ENCODE assay signal across 15 mouse cellular contexts in genomic region chr7:18827792-18828546, GRCm38 (mm10). TPM values are rescaled to one million over a fixed set of nuclear protein-coding genes. Genes with fewer than 3 reads are reported as not detected.
DNase-seq lines count a peak whose midpoint lies in the region; ATAC-seq lines count a peak whose summit lies in the region.
"Had no signal": no experiment of that assay in that cellular context is flagged by ENCODE, and none has a peak within 500 bp of the region (broad histone marks: within the 10 kb centered on the region; RNA-seq: fewer than 3 reads in every experiment).

No protein-coding gene starts in this region.

- no peak overlapping the region for H3K9ac ChIP-seq in heart, embryonic 12.5 days
- no peak overlapping the region for H3K9ac ChIP-seq in midbrain, embryonic 12.5 days (replicated peaks)
- no peak overlapping the region for H3K9ac ChIP-seq in midbrain, embryonic 15.5 days
- no peak overlapping the region for H3K9ac ChIP-seq in stomach, embryonic 15.5 days

- intact Hi-C loops in heart, postnatal 14 days (cut with DNase I): no loop called here
- intact Hi-C loops in gastrocnemius, postnatal 14 days (cut with DNase I; ENCODE audit: low total_unique reads): no loop called here

- H3K9me3 ChIP-seq in heart, embryonic 12.5 days (replicated peaks): no peaks in the 10 kb centered on the region
- no peaks in the 10 kb centered on the region for H3K9me3 ChIP-seq in midbrain, embryonic 12.5 days
- H3K9me3 ChIP-seq in midbrain, embryonic 15.5 days: no peaks in the 10 kb centered on the region
- no peaks in the 10 kb centered on the region for H3K9me3 ChIP-seq in embryonic facial prominence, embryonic 10.5 days
- H3K9me3 ChIP-seq in stomach, embryonic 15.5 days: no peaks in the 10 kb centered on the region

- no peak overlapping the region for H3K4me3 ChIP-seq in heart, embryonic 12.5 days
- H3K4me3 ChIP-seq in midbrain, embryonic 12.5 days: no peak overlapping the region
- H3K4me3 ChIP-seq in midbrain, embryonic 15.5 days: no peak overlapping the region
- no peak overlapping the region for H3K4me3 ChIP-seq in embryonic facial prominence, embryonic 10.5 days
- no peak overlapping the region for H3K4me3 ChIP-seq in stomach, embryonic 15.5 days (replicated peaks)

- H3K27ac ChIP-seq in heart, embryonic 12.5 days (ENCODE audit: poor library complexity, severe bottlenecking): no peak overlapping the region
- H3K27ac ChIP-seq in midbrain, embryonic 12.5 days (replicated peaks): no peak overlapping the region
- H3K27ac ChIP-seq in midbrain, embryonic 15.5 days: no peak overlapping the region
- 0 out of 2 replicates have a peak overlapping the region, but pooled peaks have one; percentile 24 for H3K27ac ChIP-seq in embryonic facial prominence, embryonic 10.5 days (replicated peaks)
- no peak overlapping the region for H3K27ac ChIP-seq in stomach, embryonic 15.5 days
- H3K27ac ChIP-seq: kidney, postnatal 0 days had no signal

- 0 out of 2 replicates have a peak, but pooled peaks cover 8% of the 10 kb centered on the region for H3K27me3 ChIP-seq in heart, embryonic 12.5 days (replicated peaks)
- no peaks in the 10 kb centered on the region for H3K27me3 ChIP-seq in midbrain, embryonic 12.5 days
- H3K27me3 ChIP-seq in midbrain, embryonic 15.5 days (replicated peaks): no peaks in the 10 kb centered on the region
- H3K27me3 ChIP-seq in embryonic facial prominence, embryonic 10.5 days (replicated peaks; ENCODE audit: low read depth, poor library complexity, severe bottlenecking): no peaks in the 10 kb centered on the region
- H3K27me3 ChIP-seq in stomach, embryonic 15.5 days (replicated peaks): no peaks in the 10 kb centered on the region

- no peaks in the 10 kb centered on the region for H3K4me1 ChIP-seq in heart, embryonic 12.5 days (replicated peaks)
- no peaks in the 10 kb centered on the region for H3K4me1 ChIP-seq in midbrain, embryonic 12.5 days
- no peaks in the 10 kb centered on the region for H3K4me1 ChIP-seq in midbrain, embryonic 15.5 days
- H3K4me1 ChIP-seq in embryonic facial prominence, embryonic 10.5 days: peaks cover 4% of the 10 kb centered on the region; the same call in 1 of the 2 replicates
- peaks cover 4% of the 10 kb centered on the region; the same call in 1 of the 2 replicates for H3K4me1 ChIP-seq in stomach, embryonic 15.5 days

- no peak for DNase-seq in heart, postnatal 14 days
- no peak for DNase-seq in embryonic facial prominence, embryonic 10.5 days (ENCODE audit: low spot score)
- DNase-seq in gastrocnemius, postnatal 14 days: no peak
- no peak for DNase-seq in adipocyte (ENCODE audit: low spot score)
- DNase-seq: cerebellum, postnatal 36 days; thymus, postnatal 36 days had no signal

- no peak; the same call in 1 of the 2 replicates for ATAC-seq in heart, embryonic 12.5 days (ENCODE audit: insufficient number of reproducible peaks, low FRiP score)
- ATAC-seq in midbrain, embryonic 12.5 days (ENCODE audit: low FRiP score, low read depth): peak; percentile 30; the same call in 1 of the 2 replicates
- ATAC-seq in midbrain, embryonic 15.5 days (replicated peaks): no peak
- ATAC-seq in stomach, embryonic 15.5 days (ENCODE audit: insufficient read depth, low FRiP score, low read depth): peak; percentile 42; the same call in 1 of the 2 replicates

- 59% methylated on average over 26 of the region's 26 CpGs for WGBS in heart, embryonic 12.5 days
- 61% methylated on average over 26 of the region's 26 CpGs for WGBS in midbrain, embryonic 12.5 days
- 61% methylated on average over 25 of the region's 26 CpGs for WGBS in midbrain, embryonic 15.5 days
- 61% methylated on average over 26 of the region's 26 CpGs for WGBS in embryonic facial prominence, embryonic 10.5 days
- WGBS in stomach, embryonic 15.5 days: 57% methylated on average over 26 of the region's 26 CpGs

- no peaks in the 10 kb centered on the region for H3K36me3 ChIP-seq in heart, embryonic 12.5 days
- H3K36me3 ChIP-seq in midbrain, embryonic 12.5 days: no peaks in the 10 kb centered on the region
- H3K36me3 ChIP-seq in midbrain, embryonic 15.5 days (replicated peaks): no peaks in the 10 kb centered on the region
- H3K36me3 ChIP-seq in embryonic facial prominence, embryonic 10.5 days (replicated peaks): no peaks in the 10 kb centered on the region
- H3K36me3 ChIP-seq in stomach, embryonic 15.5 days: no peaks in the 10 kb centered on the region

- peak overlapping the region; percentile 14; the same call in 1 of the 2 replicates for H3K4me2 ChIP-seq in heart, embryonic 12.5 days
- H3K4me2 ChIP-seq in midbrain, embryonic 12.5 days (replicated peaks): no peak overlapping the region; the same call in 1 of the 2 replicates
- no peak overlapping the region for H3K4me2 ChIP-seq in midbrain, embryonic 15.5 days
- H3K4me2 ChIP-seq in stomach, embryonic 15.5 days: 0 out of 2 replicates have a peak overlapping the region, but pooled peaks have one; percentile 10

RNA-seq across cellular contexts. Expression of gene Psg17, which starts 6.6 kb away (rescaled TPM):
- not detected in 2 replicates for polyA plus RNA-seq in heart, embryonic 12.5 days (2016; fragmentation: Nextera tagmentation; extraction: Ambion mirVana)
- not detected for total RNA-seq in heart, postnatal 14 days (2021)
- polyA plus RNA-seq in midbrain, embryonic 12.5 days (2016; fragmentation: Nextera tagmentation; extraction: Ambion mirVana): 0.08 and 0.10 TPM in 2 replicates
- not detected in 2 replicates for polyA plus RNA-seq in midbrain, embryonic 15.5 days (2015; fragmentation: Nextera tagmentation; extraction: Ambion mirVana)
- 0.11 TPM in 1 of 2 replicates, not detected in the other for polyA plus RNA-seq in embryonic facial prominence, embryonic 10.5 days (2016; fragmentation: Nextera tagmentation; extraction: Ambion mirVana)
- 0.08 and 0.19 TPM in 2 replicates for polyA plus RNA-seq in stomach, embryonic 15.5 days (2015; fragmentation: Nextera tagmentation; extraction: Ambion mirVana)
- not detected for total RNA-seq in gastrocnemius, postnatal 14 days (2021)
- total RNA-seq: adrenal gland, postnatal 10 days; heart, adult 8-10 months; hematopoietic stem cell, adult 5-6 weeks; layer of hippocampus, postnatal 14 days had no signal
- polyA plus RNA-seq: kidney, postnatal 0 days had no signal

RNA-seq across cellular contexts. Expression of gene Mill2, which starts 11.8 kb away (rescaled TPM):
- polyA plus RNA-seq in heart, embryonic 12.5 days (2016; fragmentation: Nextera tagmentation; extraction: Ambion mirVana): 0.17 and 0.31 TPM in 2 replicates
- 1 to 10 TPM; 5.4 to 6.5 TPM for total RNA-seq in heart, postnatal 14 days (2021)
- polyA plus RNA-seq in midbrain, embryonic 12.5 days (2016; fragmentation: Nextera tagmentation; extraction: Ambion mirVana): 0.59 and 0.63 TPM in 2 replicates
- 0.73 and 0.85 TPM in 2 replicates for polyA plus RNA-seq in midbrain, embryonic 15.5 days (2015; fragmentation: Nextera tagmentation; extraction: Ambion mirVana)
- not detected in 2 replicates for polyA plus RNA-seq in embryonic facial prominence, embryonic 10.5 days (2016; fragmentation: Nextera tagmentation; extraction: Ambion mirVana)
- polyA plus RNA-seq in stomach, embryonic 15.5 days (2015; fragmentation: Nextera tagmentation; extraction: Ambion mirVana): 1.2 and 1.5 TPM in 2 replicates
- 1 to 10 TPM; 2.6 to 3.2 TPM for total RNA-seq in gastrocnemius, postnatal 14 days (2021)

RNA-seq across cellular contexts. Expression of gene Psg19, which starts 29.6 kb away (rescaled TPM):
- polyA plus RNA-seq in heart, embryonic 12.5 days (2016; fragmentation: Nextera tagmentation; extraction: Ambion mirVana): not detected in 2 replicates
- not detected for total RNA-seq in heart, postnatal 14 days (2021)
- not detected in 2 replicates for polyA plus RNA-seq in midbrain, embryonic 12.5 days (2016; fragmentation: Nextera tagmentation; extraction: Ambion mirVana)
- polyA plus RNA-seq in midbrain, embryonic 15.5 days (2015; fragmentation: Nextera tagmentation; extraction: Ambion mirVana): not detected in 2 replicates
- not detected in 2 replicates for polyA plus RNA-seq in embryonic facial prominence, embryonic 10.5 days (2016; fragmentation: Nextera tagmentation; extraction: Ambion mirVana)
- not detected in 2 replicates for polyA plus RNA-seq in stomach, embryonic 15.5 days (2015; fragmentation: Nextera tagmentation; extraction: Ambion mirVana)
- total RNA-seq in gastrocnemius, postnatal 14 days (2021): not detected
- total RNA-seq: adrenal gland, postnatal 10 days; heart, adult 8-10 months; hematopoietic stem cell, adult 5-6 weeks; layer of hippocampus, postnatal 14 days had no signal
- polyA plus RNA-seq: kidney, postnatal 0 days had no signal

RNA-seq across cellular contexts. Expression of gene Pglyrp1, which starts 43.2 kb away (rescaled TPM):
- 0.83 and 0.96 TPM in 2 replicates for polyA plus RNA-seq in heart, embryonic 12.5 days (2016; fragmentation: Nextera tagmentation; extraction: Ambion mirVana)
- 1 to 10 TPM; 2.0 to 3.3 TPM for total RNA-seq in heart, postnatal 14 days (2021)
- polyA plus RNA-seq in midbrain, embryonic 12.5 days (2016; fragmentation: Nextera tagmentation; extraction: Ambion mirVana): 2.5 and 4.2 TPM in 2 replicates
- 27.0 and 27.3 TPM in 2 replicates for polyA plus RNA-seq in midbrain, embryonic 15.5 days (2015; fragmentation: Nextera tagmentation; extraction: Ambion mirVana)
- polyA plus RNA-seq in embryonic facial prominence, embryonic 10.5 days (2016; fragmentation: Nextera tagmentation; extraction: Ambion mirVana): 0.69 and 0.70 TPM in 2 replicates
- 58.2 and 79.2 TPM in 2 replicates for polyA plus RNA-seq in stomach, embryonic 15.5 days (2015; fragmentation: Nextera tagmentation; extraction: Ambion mirVana)
- 1 to 10 TPM; 1.4 to 1.5 TPM for total RNA-seq in gastrocnemius, postnatal 14 days (2021)

Comparison
In these comparisons a context has a peak if more than half of its experiments do, and no peak if none do; other contexts are left out.
1. ATAC-seq: peak in midbrain, embryonic 12.5 days (single experiment) and stomach, embryonic 15.5 days (single experiment); none in heart, embryonic 12.5 days (single experiment) and midbrain, embryonic 15.5 days (single experiment).
2. H3K4me2 ChIP-seq: peak in heart, embryonic 12.5 days (single experiment) and stomach, embryonic 15.5 days (single experiment); none in midbrain, embryonic 12.5 days (single experiment) and midbrain, embryonic 15.5 days (single experiment).